Mouse (Mus musculus) heart, embryonic 13.5 days (tissue): Measurements from ENCODE around the gene Pex19. TPM values are rescaled to one million over a fixed set of nuclear protein-coding genes. Genes with fewer than 3 reads are reported as not detected.

Experiments
- ATAC-seq: fragments of 200-750 bp; cut with Nextera tagmentation; 2 replicates; pipeline ENCODE4 v1.8.0; 2017; ENCODE audit warnings: moderate TSS enrichment; ENCODE audit not compliant: insufficient number of reproducible peaks, low FRiP score, low TSS enrichment; ENCODE audit errors: extremely low read depth
- H3K27ac ChIP-seq: fragments of 300-500 bp; sonication (generic); replicated peaks from 2 replicates; pipeline ENCODE4 v1.5.1; 2015; ENCODE audit warnings: moderate library complexity, mild to moderate bottlenecking, inconsistent platforms
- H3K27me3 ChIP-seq: fragments of 300-500 bp; sonication (generic); replicated peaks from 2 replicates; pipeline ENCODE4 v1.6.1; 2015; ENCODE audit warnings: mild to moderate bottlenecking, inconsistent platforms
- H3K36me3 ChIP-seq: fragments of 300-500 bp; sonication (generic); 2 replicates; pipeline ENCODE4 v1.6.1; 2015; ENCODE audit warnings: mild to moderate bottlenecking, inconsistent platforms
- H3K4me1 ChIP-seq: fragments of 300-500 bp; sonication (generic); 2 replicates; pipeline ENCODE4 v1.6.1; 2015; ENCODE audit warnings: inconsistent platforms
- H3K4me2 ChIP-seq: fragments of 300-500 bp; sonication (generic); 2 replicates; pipeline ENCODE4 v1.6.1; 2015; ENCODE audit warnings: inconsistent platforms, mild to moderate bottlenecking, moderate library complexity
- H3K4me3 ChIP-seq: fragments of 300-500 bp; sonication (generic); 2 replicates; pipeline ENCODE4 v1.5.1; 2015; ENCODE audit warnings: moderate library complexity, mild to moderate bottlenecking, inconsistent platforms
- H3K9ac ChIP-seq: fragments of 300-500 bp; sonication (generic); 2 replicates; pipeline ENCODE4 v1.6.1; 2015; ENCODE audit warnings: inconsistent platforms, mild to moderate bottlenecking, moderate library complexity
- H3K9me3 ChIP-seq: fragments of 300-500 bp; sonication (generic); 2 replicates; pipeline ENCODE4 v1.6.1; 2016; ENCODE audit warnings: inconsistent platforms
- polyA plus RNA-seq: library from polyadenylated mRNA; unstranded; fragments of >200 nt; fragmentation: Nextera tagmentation; extraction: Ambion mirVana; gene quantifications from 2 replicates; pipeline ENCODE4 v1.2.1, GENCODE M21; 2015

Gene Pex19
- polyA plus RNA-seq, 1 experiment from 2014 or later, result 124 TPM

DNA sequence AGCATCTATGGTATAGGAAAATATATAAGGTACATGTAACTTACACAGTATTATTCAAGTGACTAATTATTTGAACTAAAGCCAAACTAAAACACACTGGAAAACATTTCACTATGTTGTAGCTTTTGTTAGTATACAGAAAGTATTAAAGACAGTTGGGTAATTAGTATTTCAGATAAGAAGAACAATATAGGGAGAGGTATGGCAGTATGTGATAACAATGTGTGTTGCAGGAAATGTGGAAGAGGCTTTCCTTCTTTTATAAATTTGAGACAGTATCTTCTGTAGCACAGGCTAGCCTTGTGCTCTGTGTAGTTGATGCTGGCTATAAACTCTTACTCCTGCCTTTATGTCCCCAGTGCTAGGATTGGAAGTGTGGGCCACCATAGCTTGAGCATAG is 57.4 kb downstream of the Pex19 start:
- peaks cover 90% of the 10 kb centered on the region for H3K36me3 ChIP-seq
- no peak overlapping the region for H3K4me2 ChIP-seq
- no peaks in the 10 kb centered on the region for H3K9me3 ChIP-seq
- no peak overlapping the region for H3K27ac ChIP-seq
- no peak overlapping the region for H3K4me3 ChIP-seq
- no peak for ATAC-seq
- no peak overlapping the region for H3K9ac ChIP-seq
- H3K4me1 ChIP-seq, result no peaks in the 10 kb centered on the region
- H3K27me3 ChIP-seq, result no peaks in the 10 kb centered on the region

Other genes with a start within 250 kb of the Pex19 start
- gene Gm10521, start 231.1 kb upstream of the Pex19 start, polyA plus RNA-seq, result not detected in 2 replicates
- gene Slamf6, start 209.2 kb upstream of the Pex19 start, polyA plus RNA-seq, result 0.37 and 0.57 TPM in 2 replicates
- gene Vangl2, start 98.3 kb upstream of the Pex19 start, polyA plus RNA-seq, result 8.9 and 9.3 TPM in 2 replicates
- gene Nhlh1, start 69.2 kb upstream of the Pex19 start, polyA plus RNA-seq, result not detected in 2 replicates
- 162 and 163 TPM in 2 replicates for gene Copa, start 44.2 kb upstream of the Pex19 start, polyA plus RNA-seq
- gene Ncstn, start 44.0 kb upstream of the Pex19 start, polyA plus RNA-seq, result 115 TPM in 2 replicates
- gene Dcaf8, start 21.3 kb downstream of the Pex19 start, polyA plus RNA-seq, result 106 and 108 TPM in 2 replicates
- gene Pea15a, start 80.0 kb downstream of the Pex19 start, polyA plus RNA-seq, result 169 and 180 TPM in 2 replicates
- 162 and 211 TPM in 2 replicates for gene Casq1, start 93.1 kb downstream of the Pex19 start, polyA plus RNA-seq
- 0.21 and 0.52 TPM in 2 replicates for gene Atp1a4, start 131.7 kb downstream of the Pex19 start, polyA plus RNA-seq
- gene Igsf8, start 134.9 kb downstream of the Pex19 start, polyA plus RNA-seq, result 27.8 and 31.6 TPM in 2 replicates
- 17.0 and 20.8 TPM in 2 replicates for gene Atp1a2, start 171.3 kb downstream of the Pex19 start, polyA plus RNA-seq
- gene Kcnj9, start 202.6 kb downstream of the Pex19 start, polyA plus RNA-seq, result not detected in 2 replicates
- 0.04 TPM in 1 of 2 replicates, not detected in the other for gene Kcnj10, start 214.5 kb downstream of the Pex19 start, polyA plus RNA-seq
- 4.4 and 4.7 TPM in 2 replicates for gene Pigm, start 249.8 kb downstream of the Pex19 start, polyA plus RNA-seq